Mouse (Mus musculus) kidney, postnatal 4 days (tissue): ENCODE measurements at regions not wholly inside any gene's neighbourhood (a gene's known extent, or its start where the extent isn't known, plus 50 kb on each side); places are given as distances from the start of the nearest gene placed in this dataset.

Experiments used
- DNase-seq, 2 experiments: peaks; one replicate each; pipeline ENCODE4 v3.0.0; 2021; ENCODE audit warnings: mixed read lengths in 2 of 2

GRCm38 (mm10) chr16:21320284-21320683 is 102.6 kb upstream of the Vps8 start:
- no peak for DNase-seq

- DNase-seq: peak; percentile 60 to 71
Observed at GRCm38 (mm10) chr16:21321188-21322070, 101.5 kb upstream of the Vps8 start.

- peak; percentile 23 to 46 for DNase-seq
Observed at GRCm38 (mm10) chr16:21322437-21322836, 100.5 kb upstream of the Vps8 start.

- DNase-seq: no peak
Observed at GRCm38 (mm10) chr16:21323446-21324034, 99.4 kb upstream of the Vps8 start.

GRCm38 (mm10) chr16:21327969-21328368 is 94.9 kb upstream of the Vps8 start:
- DNase-seq: no peak

- no peak for DNase-seq
Observed at GRCm38 (mm10) chr16:21329199-21329598, 93.7 kb upstream of the Vps8 start.

- DNase-seq: no peak
Observed at GRCm38 (mm10) chr16:21331229-21331628, 91.7 kb upstream of the Vps8 start.

GRCm38 (mm10) chr16:21332411-21332810 is 90.5 kb upstream of the Vps8 start:
- DNase-seq: peak in 1 of 2 experiments; percentile 22

GRCm38 (mm10) chr16:21332862-21333222 is 90.1 kb upstream of the Vps8 start:
- no peak for DNase-seq

GRCm38 (mm10) chr16:21333223-21333951 is 89.5 kb upstream of the Vps8 start:
- peak; percentile 93 to 96 for DNase-seq

- peak; percentile 16 to 38 for DNase-seq
Observed at GRCm38 (mm10) chr16:21339061-21339459, 83.9 kb upstream of the Vps8 start.

- peak; percentile 57 to 66 for DNase-seq
Observed at GRCm38 (mm10) chr16:21339460-21340081, 83.3 kb upstream of the Vps8 start.

- no peak for DNase-seq
Observed at GRCm38 (mm10) chr16:21340136-21340535, 82.8 kb upstream of the Vps8 start.

- no peak for DNase-seq
Observed at GRCm38 (mm10) chr16:21349869-21350268, 73.0 kb upstream of the Vps8 start.

- DNase-seq: no peak
Observed at GRCm38 (mm10) chr16:21351289-21351688, 71.6 kb upstream of the Vps8 start.

GRCm38 (mm10) chr16:21353111-21353510 is 69.8 kb upstream of the Vps8 start:
- DNase-seq: no peak

- DNase-seq: peak; percentile 34 to 44
Observed at GRCm38 (mm10) chr16:21353545-21353944, 69.4 kb upstream of the Vps8 start.

GRCm38 (mm10) chr16:21355638-21356037 is 67.3 kb upstream of the Vps8 start:
- DNase-seq: no peak

- no peak for DNase-seq
Observed at GRCm38 (mm10) chr16:21357433-21357832, 65.5 kb upstream of the Vps8 start.

- no peak for DNase-seq
Observed at GRCm38 (mm10) chr16:21358313-21358920, 64.5 kb upstream of the Vps8 start.

- DNase-seq: no peak
Observed at GRCm38 (mm10) chr16:21359459-21359858, 63.5 kb upstream of the Vps8 start.

- DNase-seq: no peak
Observed at GRCm38 (mm10) chr16:21361406-21361805, 61.5 kb upstream of the Vps8 start.
